Mouse (Mus musculus) liver, embryonic 14.5 days (tissue): ENCODE data around the gene Acrv1. TPM values are rescaled to one million over a fixed set of nuclear protein-coding genes. Genes with fewer than 3 reads are reported as not detected.
"Not testable (repeated sequence)": the region's sequence is repeated elsewhere in the genome, so short reads cannot be mapped to it uniquely, and the experiment has no call there.

Experiments
- ATAC-seq: fragments of 200-750 bp; cut with Nextera tagmentation; 2 replicates; pipeline ENCODE4 v1.8.0; 2017; ENCODE audit warnings: moderate number of reproducible peaks, mild to moderate bottlenecking, moderate library complexity; ENCODE audit not compliant: insufficient read depth
- DNase-seq, 3 experiments: peaks; one replicate each; pipeline ENCODE4 v3.0.0-alpha.2; 2012 to 2013; ENCODE audit warnings: low read depth in 3 of 3, low spot score in 3 of 3
- H3K27ac ChIP-seq: fragments of 300-500 bp; sonication (generic); 2 replicates; pipeline ENCODE4 v1.5.1; 2014; ENCODE audit warnings: moderate library complexity, mild to moderate bottlenecking, control low read depth, inconsistent platforms
- H3K27me3 ChIP-seq: fragments of 300-500 bp; sonication (generic); 2 replicates; pipeline ENCODE4 v1.6.1; 2014; ENCODE audit warnings: mild to moderate bottlenecking, low read length, moderate library complexity; ENCODE audit not compliant: control insufficient read depth, insufficient read depth
- H3K36me3 ChIP-seq: fragments of 300-500 bp; sonication (generic); replicated peaks from 2 replicates; pipeline ENCODE4 v1.6.1; 2014; ENCODE audit warnings: low read depth; ENCODE audit not compliant: control insufficient read depth, insufficient read depth
- H3K4me1 ChIP-seq, 2 experiments: fragments of 200-500 bp in 1 of 2; fragments of 300-500 bp in 1 of 2; sonication (generic) in 1 of 2; replicated peaks; 2 replicates each; pipeline ENCODE4 v1.6.1; 2012 to 2014; ENCODE audit warnings: antibody characterized with exemption in 1 of 2, inconsistent platforms in 1 of 2, low read length in 1 of 2; ENCODE audit not compliant: control insufficient read depth in 2 of 2, insufficient read depth in 2 of 2
- H3K4me2 ChIP-seq: fragments of 300-500 bp; sonication (generic); 2 replicates; pipeline ENCODE4 v1.6.1; 2014; ENCODE audit warnings: low read depth, mild to moderate bottlenecking, control low read depth, moderate library complexity
- H3K4me3 ChIP-seq, 2 experiments: fragments of 200-500 bp in 1 of 2; fragments of 300-500 bp in 1 of 2; sonication (generic) in 1 of 2; 2 replicates each; pipeline ENCODE4 v1.5.1; 2012 to 2014; ENCODE audit warnings: low read depth in 2 of 2, low read length in 2 of 2, mild to moderate bottlenecking in 2 of 2, control low read depth in 1 of 2, inconsistent platforms in 1 of 2, moderate library complexity in 1 of 2; ENCODE audit not compliant: insufficient read depth in 1 of 2
- H3K9ac ChIP-seq: fragments of 300-500 bp; sonication (generic); replicated peaks from 2 replicates; pipeline ENCODE4 v1.6.1; 2014; ENCODE audit warnings: mild to moderate bottlenecking, control low read depth, moderate library complexity
- H3K9me3 ChIP-seq: fragments of 300-500 bp; sonication (generic); 2 replicates; pipeline ENCODE4 v1.6.1; 2016; ENCODE audit warnings: low read length, mixed read lengths; ENCODE audit not compliant: control insufficient read depth
- CTCF ChIP-seq: IDR thresholded peaks from 2 replicates; pipeline ENCODE4 v1.5.1; 2016; ENCODE audit warnings: antibody characterized with exemption, low read depth, control low read depth
- EP300 ChIP-seq: IDR thresholded peaks from 2 replicates; pipeline ENCODE4 v1.6.1; 2016; ENCODE audit warnings: antibody characterized with exemption, low read depth
- WGBS: fragments of 180-500 bp; shearing (Covaris S2); extraction: QIAGEN DNeasy Blood & Tissue Kit; methylation state at CpG from one replicate; pipeline ENCODE4 v1.1.7; 2014; ENCODE audit not compliant: insufficient replicate concordance; 5-methylcytosine and 5-hydroxymethylcytosine counted together
- polyA plus RNA-seq, 2 experiments: library from polyadenylated mRNA; depleted of rRNA in 1 of 2; stranded (reverse) in 1 of 2; unstranded in 1 of 2; fragments of >200 nt; fragmentation: Nextera tagmentation in 1 of 2; extraction: Ambion mirVana in 1 of 2; gene quantifications; 2 replicates each; pipeline versions ENCODE4 v1.2.1 to v1.2.3; 2012 to 2014

The Acrv1 gene
- not detected in 2 replicates for polyA plus RNA-seq (2012; rRNA removed)
- not detected in 2 replicates for polyA plus RNA-seq (2014; fragmentation: Nextera tagmentation; extraction: Ambion mirVana)

GRCm38 (mm10) chr9:36692920-36693319, at the start of gene Acrv1:
TSS of gene Acrv1 (plus strand) at chr9:36693220.
- Histone ChIP-seq H3K4me2 (no peak within 1 kb of the TSS), H3K36me3 (no peaks in the 10 kb centered on the region), H3K9me3 (no peaks in the 10 kb centered on the region), H3K27me3 (no peaks in the 10 kb centered on the region), H3K27ac (no peak within 1 kb of the TSS), H3K9ac (no peak within 1 kb of the TSS), H3K4me1 (no peaks in the 10 kb centered on the region), H3K4me3 (no peak within 1 kb of the TSS)
- no peak for ATAC-seq
- no peak for DNase-seq
- WGBS, result 39% methylated on average over 1 of the region's 1 CpGs
- TF ChIP-seq EP300 (no peak), CTCF (no peak)

- 32% methylated on average over 3 of the region's 3 CpGs for WGBS
- H3K27ac ChIP-seq, H3K27me3 ChIP-seq, DNase-seq, H3K9me3 ChIP-seq, ATAC-seq, H3K36me3 ChIP-seq, H3K4me3 ChIP-seq, H3K9ac ChIP-seq, H3K4me1 ChIP-seq, H3K4me2 ChIP-seq: not testable (repeated sequence)
Observed at GRCm38 (mm10) chr9:36643276-36643675, 49.7 kb upstream of the Acrv1 start, which contains the start of gene A630095E13Rik. TSS of gene A630095E13Rik (minus strand) at chr9:36643376.

GRCm38 (mm10) chr9:36681424-36681823, 11.6 kb upstream of the Acrv1 start:
- Histone ChIP-seq H3K27ac (no peak overlapping the region), H3K9me3 (no peaks in the 10 kb centered on the region), H3K4me3 (no peak overlapping the region), H3K27me3 (no peaks in the 10 kb centered on the region), H3K9ac (no peak overlapping the region), H3K4me1 (no peaks in the 10 kb centered on the region), H3K4me2 (no peak overlapping the region), H3K36me3 (no peaks in the 10 kb centered on the region)
- WGBS, result 51% methylated on average over 2 of the region's 2 CpGs
- TF ChIP-seq EP300, result no peak
- no peak for TF ChIP-seq CTCF
- DNase-seq (no peak), ATAC-seq (no peak)

- Histone ChIP-seq H3K27me3 (no peaks in the 10 kb centered on the region), H3K36me3 (no peaks in the 10 kb centered on the region), H3K4me3 (no peak overlapping the region), H3K27ac (no peak overlapping the region), H3K4me1 (no peaks in the 10 kb centered on the region), H3K4me2 (no peak overlapping the region), H3K9ac (no peak overlapping the region), H3K9me3 (no peaks in the 10 kb centered on the region)
- no peak for ATAC-seq
- DNase-seq, result no peak
- TF ChIP-seq CTCF (no peak), EP300 (no peak)
Observed at GRCm38 (mm10) chr9:36687329-36687728, 5.7 kb upstream of the Acrv1 start.

GRCm38 (mm10) chr9:36694276-36694675, 1.3 kb downstream of the Acrv1 start:
- Histone ChIP-seq H3K36me3 (no peaks in the 10 kb centered on the region), H3K4me2 (no peak overlapping the region), H3K27ac (no peak overlapping the region), H3K9me3 (no peaks in the 10 kb centered on the region), H3K27me3 (no peaks in the 10 kb centered on the region), H3K9ac (no peak overlapping the region), H3K4me1 (no peaks in the 10 kb centered on the region), H3K4me3 (no peak overlapping the region)
- no peak for ATAC-seq
- TF ChIP-seq EP300 (no peak), CTCF (no peak)
- no peak for DNase-seq
- WGBS, result 82% methylated on average over 10 of the region's 10 CpGs
